Mouse (Mus musculus): ENCODE data around the gene Zfp607b. TPM values are rescaled to one million over a fixed set of nuclear protein-coding genes. Genes with fewer than 3 reads are reported as not detected.

Zfp607b gene
- total RNA-seq, 2 experiments from 2014 or later: 1.3 to 1.8 TPM

DNA sequence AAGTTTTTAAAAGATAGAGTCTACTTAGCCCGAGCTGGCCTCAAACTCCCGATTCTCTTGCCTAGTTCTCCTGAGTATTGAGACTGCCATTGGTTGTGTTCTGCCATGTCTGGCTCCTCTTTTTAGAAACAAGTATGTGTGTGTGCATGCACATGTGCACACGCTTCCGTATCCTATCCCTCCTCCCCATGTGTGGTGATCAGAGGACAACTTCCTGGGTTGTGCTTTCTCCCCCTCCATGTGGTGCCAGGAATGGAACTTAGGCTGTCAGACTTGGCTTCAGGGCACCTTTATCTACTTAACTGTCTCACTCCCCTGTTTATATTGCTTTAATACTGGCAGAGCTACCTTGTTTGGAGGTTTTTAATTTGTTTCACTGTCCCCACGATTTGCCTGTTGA, 3.9 kb upstream of the Zfp607b start:
- no peak for DNase-seq

- DNase-seq: no peak
Measured at GRCm38 (mm10) chr7:27685681-27686080, 3.5 kb upstream of the Zfp607b start.

GRCm38 (mm10) chr7:27687043-27687442, 2.1 kb upstream of the Zfp607b start:
- no peak for DNase-seq

GRCm38 (mm10) chr7:27687836-27688235, 1.3 kb upstream of the Zfp607b start:
- no peak for DNase-seq

DNA sequence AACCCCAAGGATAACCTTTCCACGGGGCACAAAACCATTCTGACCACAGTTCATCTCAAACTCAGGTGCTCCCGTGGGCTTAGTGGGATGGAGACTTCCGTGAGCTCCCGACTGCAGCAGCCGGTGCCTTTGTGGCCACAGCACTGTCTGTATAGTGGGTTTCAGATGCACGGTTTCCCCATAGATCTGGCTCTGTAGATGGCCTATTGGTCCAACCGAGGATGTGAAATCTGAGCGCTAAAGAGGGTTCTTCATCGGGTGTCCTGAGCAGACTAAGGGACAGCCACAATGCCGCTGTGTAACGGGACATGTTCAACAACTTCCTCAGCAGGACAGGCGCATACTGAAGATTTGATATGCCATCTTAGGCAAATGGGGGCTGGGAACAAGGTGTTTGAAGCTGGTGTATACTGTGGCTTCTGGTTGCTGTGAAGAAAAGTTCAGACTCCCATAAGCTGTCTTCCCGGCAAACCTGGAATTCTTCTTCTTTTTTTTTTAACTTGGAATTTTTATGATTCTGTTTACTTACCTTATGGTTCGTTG, 823 bp upstream of the Zfp607b start:
- no peak for DNase-seq

DNA sequence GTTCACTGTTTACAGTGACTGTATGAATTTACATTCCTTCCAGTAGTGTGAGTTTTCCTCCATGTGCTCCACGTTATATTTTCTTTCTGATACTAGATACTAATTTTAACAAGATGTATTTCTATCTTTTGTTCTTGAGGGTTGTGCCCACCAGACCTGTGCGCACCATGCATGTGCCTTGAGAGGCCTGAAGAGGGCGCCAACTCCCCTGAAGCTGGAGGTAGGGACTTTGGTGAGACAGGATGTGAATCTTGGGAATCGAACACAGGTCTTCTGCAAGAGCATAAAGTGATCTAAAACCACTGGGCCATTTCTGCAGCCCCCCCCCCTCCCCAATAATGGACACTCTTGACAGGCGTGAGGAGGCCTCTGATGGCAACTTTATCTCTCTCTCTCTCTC, 1.9 kb downstream of the Zfp607b start:
- DNase-seq: peak; percentile 41

DNA sequence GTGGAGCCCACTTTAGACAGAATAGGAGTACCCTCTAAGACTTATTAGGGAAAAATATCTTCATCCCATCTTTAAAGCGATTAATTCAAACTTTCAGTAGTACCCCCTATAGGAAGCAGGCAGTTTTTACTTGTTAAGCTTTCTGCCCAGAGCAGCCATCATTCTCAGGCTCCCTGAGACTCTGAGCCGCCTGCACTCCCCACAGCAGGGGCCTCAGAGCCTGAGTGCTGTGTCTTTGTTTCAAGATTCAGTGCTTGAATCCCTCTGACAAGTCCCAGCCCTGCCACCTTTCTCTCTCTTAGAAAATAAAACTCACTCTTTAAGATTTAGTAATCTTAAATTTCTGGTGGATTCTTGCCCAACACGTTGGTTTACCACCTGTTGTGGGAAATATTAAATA, 7.6 kb downstream of the Zfp607b start:
- no peak for DNase-seq

DNA sequence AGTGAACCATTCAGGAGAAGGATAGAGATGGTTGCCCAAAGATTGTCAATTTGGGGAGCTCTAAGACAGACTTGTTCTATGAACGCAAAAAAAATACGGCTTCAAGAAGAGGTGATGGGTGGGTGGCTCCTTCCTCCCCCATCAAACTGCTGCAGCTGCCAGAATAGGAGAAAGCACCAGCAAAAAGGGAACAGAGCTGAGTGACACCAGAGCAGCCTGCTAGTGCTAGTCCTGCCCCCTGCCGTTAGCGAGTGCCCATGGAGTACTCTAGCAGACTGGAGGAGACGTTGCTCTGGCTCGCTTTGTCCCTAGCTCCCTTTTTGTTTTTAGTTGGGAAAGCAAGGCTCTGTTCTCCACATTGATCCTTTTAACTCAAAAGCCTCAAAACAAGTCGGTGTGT, 21.3 kb downstream of the Zfp607b start:
- DNase-seq: no peak

DNA sequence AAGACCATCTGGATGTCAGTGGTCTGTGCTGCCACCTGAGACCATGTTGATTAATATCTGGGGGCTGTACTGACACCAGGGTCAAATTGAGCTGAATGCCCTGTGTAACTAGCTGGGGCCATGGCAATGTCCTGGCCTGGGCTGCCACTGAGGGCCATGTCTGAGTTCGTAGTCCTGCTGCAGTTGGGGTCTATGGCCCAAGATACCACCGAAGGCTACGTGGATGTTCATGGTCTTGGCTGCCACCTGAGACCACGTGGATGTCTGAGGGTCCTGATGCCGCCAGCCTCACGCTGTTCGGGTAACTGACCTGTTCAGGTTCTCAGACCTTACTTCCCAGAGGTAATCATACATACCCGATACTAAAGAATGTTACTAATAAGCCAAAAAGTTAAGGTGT, 32.8 kb downstream of the Zfp607b start:
- DNase-seq: no peak

GRCm38 (mm10) chr7:27725566-27726538, 36.7 kb downstream of the Zfp607b start:
- peak; percentile 47 for DNase-seq

DNA sequence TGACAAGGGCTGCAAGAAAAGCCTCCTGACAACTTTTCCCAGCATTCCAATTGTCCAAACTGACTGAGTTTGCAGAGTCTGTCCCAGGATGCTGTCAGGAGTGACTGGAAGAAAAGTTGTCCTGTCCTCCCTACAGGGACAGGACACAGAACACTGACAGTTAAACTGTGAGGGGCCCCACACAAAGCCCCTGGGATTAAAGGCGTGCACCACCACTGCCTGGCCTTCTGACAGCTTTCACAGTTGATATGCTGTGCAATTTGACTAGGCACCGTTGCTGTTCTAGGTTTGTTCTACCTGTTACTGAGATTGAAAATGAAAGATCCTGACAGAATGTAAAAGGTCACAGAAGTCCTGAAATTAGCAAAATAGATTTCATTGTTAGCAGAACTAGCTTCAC, 38.3 kb downstream of the Zfp607b start:
- no peak for DNase-seq

- DNase-seq: peak; percentile 90
Measured at GRCm38 (mm10) chr7:27731281-27731883, 42.2 kb downstream of the Zfp607b start, which contains the start of gene Zfp60. Gene Zfp60, plus strand, starts transcription at chr7:27731389.

- no peak for DNase-seq
Measured at GRCm38 (mm10) chr7:27731946-27732345, 42.8 kb downstream of the Zfp607b start.

GRCm38 (mm10) chr7:27732508-27732907, 43.4 kb downstream of the Zfp607b start:
- no peak for DNase-seq

- no peak for DNase-seq
Measured at GRCm38 (mm10) chr7:27735457-27735856, 46.3 kb downstream of the Zfp607b start.

Other genes starting within 250 kb of the Zfp607b start
- under 1 TPM; 0.70 to 0.81 TPM for gene Sptbn4, start 241.7 kb upstream of the Zfp607b start, total RNA-seq (2021)
- 10 to 100 TPM; 83.4 TPM for gene Blvrb, start 241.4 kb upstream of the Zfp607b start, total RNA-seq (2021)
- gene Sertad3, start 215.6 kb upstream of the Zfp607b start, total RNA-seq (2021): 10 to 100 TPM; 13.5 to 15.6 TPM
- gene Sertad1, start 202.4 kb upstream of the Zfp607b start, total RNA-seq (2021): 10 to 100 TPM; 19.0 to 27.9 TPM
- 1 to 10 TPM; 3.3 to 5.1 TPM for gene Prx, start 190.0 kb upstream of the Zfp607b start, total RNA-seq (2021)
- gene Hipk4, start 166.1 kb upstream of the Zfp607b start, total RNA-seq (2021): under 1 TPM; 0.24 to 0.67 TPM
- gene Pld3, start 136.1 kb upstream of the Zfp607b start, total RNA-seq (2021): 10 to 100 TPM; 84.0 to 86.6 TPM
- 10 to 100 TPM; 14.7 to 25.1 TPM for gene 2310022A10Rik, start 136.1 kb upstream of the Zfp607b start, total RNA-seq (2021)
- gene Akt2, start 97.8 kb upstream of the Zfp607b start, total RNA-seq (2021): 100 to 1,000 TPM; 237 to 317 TPM
- gene Ttc9b, start 35.4 kb upstream of the Zfp607b start, total RNA-seq (2021): under 1 TPM; 0.51 to 0.88 TPM
- gene Map3k10, start 14.7 kb upstream of the Zfp607b start, total RNA-seq (2021): 10 to 100 TPM; 25.9 to 26.6 TPM
- 10 to 100 TPM in 1 of 2 experiments, 1 to 10 TPM in 1; 9.9 to 16.0 TPM for gene Zfp60, start 42.0 kb downstream of the Zfp607b start, total RNA-seq (2021)
- 1 to 10 TPM; 6.5 to 8.9 TPM for gene Zfp626, start 117.9 kb downstream of the Zfp607b start, total RNA-seq (2021)
- 1 to 10 TPM; 2.5 to 4.3 TPM for gene Zfp59, start 149.3 kb downstream of the Zfp607b start, total RNA-seq (2021)
- 1 to 10 TPM; 4.5 to 6.7 TPM for gene Zfp607a, start 168.2 kb downstream of the Zfp607b start, total RNA-seq (2021)
- gene Zfp974, start 240.1 kb downstream of the Zfp607b start, total RNA-seq (2021): 10 to 100 TPM in 1 of 2 experiments, 1 to 10 TPM in 1; 8.9 to 12.8 TPM